Mouse (Mus musculus): Measurements from ENCODE around the gene Sapcd1. TPM values are rescaled to one million over a fixed set of nuclear protein-coding genes. Genes with fewer than 3 reads are reported as not detected.
A peak's percentile ranks its signal among the peaks of the same experiment; 100 is the strongest.
"Not testable (repeated sequence)": the region's sequence is repeated elsewhere in the genome, so short reads cannot be mapped to it uniquely, and the experiment has no call there.

The Sapcd1 gene
- total RNA-seq, 2 experiments from 2014 or later: 0.92 TPM; not detected in 1

DNA sequence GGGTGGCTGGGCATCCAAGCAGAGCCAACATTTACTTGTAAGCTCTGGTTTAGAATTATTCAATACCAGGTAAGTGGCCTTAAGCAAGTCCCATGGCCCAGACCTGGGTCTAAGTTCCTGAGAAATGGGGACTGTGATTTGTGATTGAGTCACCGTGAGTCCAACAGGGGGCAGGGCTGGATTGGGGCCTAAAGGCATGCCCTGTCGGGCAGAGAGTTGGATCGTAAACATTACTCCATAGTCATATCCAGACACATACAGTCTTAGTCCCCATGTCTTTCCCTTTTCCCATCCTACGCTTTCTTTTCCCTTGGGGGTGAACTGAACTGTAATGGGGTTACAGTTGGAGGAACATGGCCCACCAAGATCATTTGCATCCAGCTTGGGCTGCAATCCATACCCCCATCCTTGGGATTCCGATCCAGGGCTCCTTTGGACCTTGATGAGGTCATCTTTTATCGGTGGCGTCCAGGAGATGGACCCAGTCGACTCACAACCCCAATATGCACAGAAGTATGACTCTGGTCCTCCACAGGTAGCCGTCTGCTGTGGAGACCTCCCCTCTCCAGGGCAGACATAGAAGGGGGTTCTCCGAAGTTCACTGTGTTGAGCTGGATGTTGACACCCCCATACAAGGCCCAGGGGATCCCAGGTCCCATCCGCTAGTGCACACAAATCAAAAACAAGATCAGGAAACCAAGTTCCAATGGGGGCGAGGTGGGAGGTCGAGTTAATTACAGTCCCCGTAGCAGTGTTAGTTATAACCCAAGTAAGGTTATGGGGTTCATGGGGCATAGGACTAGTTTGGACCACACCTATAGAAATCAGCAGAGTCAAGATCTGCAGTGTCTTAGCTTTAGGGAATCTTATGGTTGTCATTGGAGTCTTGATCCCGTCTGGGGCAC lies 29.0 kb downstream of the Sapcd1 start:
- intact Hi-C loops (cut with DNase I): no loop called here
- no peak for DNase-seq (ENCODE audit: low spot score in 2 of 2)

DNA sequence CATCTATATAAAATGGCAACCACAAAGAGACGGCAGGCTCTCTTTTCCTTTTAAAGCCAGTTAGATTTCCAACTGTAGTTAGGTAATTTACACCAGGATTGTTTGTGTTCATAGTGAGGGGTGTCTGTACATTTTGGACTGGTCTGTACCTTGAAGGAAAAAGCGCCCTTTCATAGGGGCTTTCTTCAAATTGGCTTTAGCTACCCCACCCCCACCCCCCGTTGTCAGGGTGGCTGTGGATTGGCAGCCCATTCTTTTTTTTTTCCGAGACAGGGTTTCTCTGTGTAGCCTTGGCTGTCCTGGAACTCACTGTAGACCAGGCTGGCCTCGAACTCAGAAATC lies 30.7 kb downstream of the Sapcd1 start:
- intact Hi-C loops (cut with DNase I): no loop called here
- DNase-seq (ENCODE audit: low spot score in 2 of 2): no peak

DNA sequence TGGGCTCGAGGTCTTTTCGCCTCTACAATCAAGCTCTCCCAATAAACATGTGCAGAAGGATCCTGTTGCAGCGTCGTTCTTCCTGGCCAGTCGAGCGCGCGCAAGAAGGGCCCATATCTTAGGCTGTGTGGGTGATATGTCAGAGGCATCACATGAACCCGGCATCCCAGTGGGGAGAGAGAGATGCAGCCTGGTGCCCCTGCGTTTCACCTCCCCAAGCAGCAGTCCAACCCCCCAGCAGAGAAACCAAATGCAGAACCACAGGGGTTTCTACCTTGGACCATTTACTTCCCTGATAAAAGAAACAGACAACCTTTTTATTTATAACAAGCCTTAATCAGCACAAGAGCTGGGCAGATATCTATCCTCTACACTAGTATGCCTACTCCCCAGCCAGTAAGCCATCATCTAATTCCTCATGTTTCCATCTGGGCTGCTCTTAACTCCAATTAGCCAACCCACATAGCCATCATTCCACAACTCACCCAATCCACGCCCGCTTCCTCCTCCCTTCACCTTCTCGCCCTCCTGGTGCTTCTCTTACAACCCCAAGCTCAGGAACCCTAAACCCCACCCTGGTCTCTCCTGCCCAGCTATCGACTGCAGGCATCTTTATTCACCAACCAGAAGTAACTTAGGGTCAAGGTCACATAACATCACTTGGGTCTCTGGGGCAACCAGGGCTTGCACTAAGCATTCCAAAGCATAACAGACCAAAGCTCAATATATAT lies 31.2 kb downstream of the Sapcd1 start:
- DNase-seq (ENCODE audit: low spot score in 2 of 2): no peak
- intact Hi-C loops (cut with DNase I): no loop called here

DNA sequence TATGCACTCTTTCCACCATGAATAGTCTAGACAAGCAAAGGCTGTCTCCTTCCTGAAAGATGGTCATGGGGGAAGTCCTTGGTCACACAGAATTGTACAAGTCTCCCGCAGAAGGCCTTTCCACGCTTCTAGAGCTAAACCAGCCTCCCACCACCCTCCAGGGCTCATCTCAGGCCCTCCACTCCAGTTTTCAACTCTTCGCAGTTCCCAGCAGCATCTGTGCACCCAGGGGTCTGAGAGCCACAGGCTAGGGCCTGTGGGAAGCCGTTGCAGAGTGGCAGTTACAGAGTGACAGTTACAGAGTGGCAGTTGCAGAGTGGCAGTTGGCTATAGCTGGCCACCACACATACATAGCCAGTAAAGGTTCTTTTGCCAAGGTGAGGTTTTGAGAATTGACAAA lies 31.9 kb downstream of the Sapcd1 start:
- intact Hi-C loops (cut with DNase I); DNase-seq (ENCODE audit: low spot score in 2 of 2): not testable (repeated sequence)

DNA sequence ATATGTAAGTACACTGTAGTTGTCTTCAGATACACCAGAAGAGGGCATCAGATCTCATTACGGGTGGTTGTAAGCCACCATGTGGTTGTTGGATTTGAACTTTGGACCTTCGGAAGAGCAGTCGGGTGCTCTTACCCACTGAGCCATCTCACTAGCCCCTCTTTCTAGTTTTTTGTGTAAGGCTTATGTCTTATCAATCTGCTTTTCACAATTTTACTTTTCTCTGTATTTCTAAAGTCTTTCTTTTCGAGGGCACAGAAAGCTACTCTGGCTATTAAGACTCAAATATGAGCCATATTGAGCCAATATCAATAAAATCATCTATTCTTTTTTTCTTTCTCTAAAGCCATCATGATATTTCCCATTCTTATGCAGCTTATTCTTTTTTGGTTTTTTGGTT lies 32.6 kb downstream of the Sapcd1 start:
- DNase-seq (ENCODE audit: low spot score in 2 of 2); intact Hi-C loops (cut with DNase I): not testable (repeated sequence)

DNA sequence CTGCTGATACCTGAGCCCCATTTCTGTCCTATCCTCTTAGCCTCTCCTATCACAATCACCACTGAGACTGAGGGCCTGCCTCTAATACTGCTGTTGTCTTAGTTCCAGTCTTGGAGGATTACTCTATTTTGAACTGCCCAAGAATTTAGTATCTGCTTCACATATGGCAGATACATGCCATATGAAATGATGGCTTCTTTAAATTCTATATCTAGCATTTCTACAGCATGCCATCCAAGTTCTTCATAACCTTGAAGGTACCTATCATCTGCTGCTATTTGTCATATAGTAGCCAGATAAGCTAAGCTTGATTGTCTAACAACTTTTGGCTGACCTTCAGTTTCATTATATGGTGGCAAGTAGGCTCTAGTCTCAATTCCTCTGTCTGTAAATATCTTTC lies 33.1 kb downstream of the Sapcd1 start:
- intact Hi-C loops (cut with DNase I): no loop called here
- no peak for DNase-seq (ENCODE audit: low spot score in 2 of 2)

DNA sequence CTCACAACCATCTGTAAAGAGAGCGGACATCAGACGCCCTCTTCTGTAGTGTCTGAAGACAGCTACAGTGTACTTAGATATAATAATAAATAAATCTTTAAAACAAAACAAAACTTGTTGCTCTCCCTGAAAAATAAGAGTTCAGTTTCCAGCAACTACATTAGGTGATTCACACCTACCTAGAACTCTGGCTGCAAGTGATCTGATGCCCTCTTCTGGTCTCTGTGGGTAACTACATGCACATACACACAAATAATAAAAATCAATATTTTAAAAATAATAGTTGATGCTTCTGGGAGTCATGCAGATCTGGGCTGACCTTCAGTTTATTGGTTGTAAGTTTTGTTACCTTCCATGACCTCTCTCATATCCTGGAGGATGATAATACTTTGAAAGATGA lies 43.6 kb downstream of the Sapcd1 start:
- DNase-seq (ENCODE audit: low spot score in 2 of 2): peak in 1 of 2 experiments; percentile 23
- intact Hi-C loops (cut with DNase I): loop anchor here (5.0 kb wide), 2 partner anchors 62 to 132 kb away; partner anchors contain the start of genes Nelfe and Skiv2l

DNA sequence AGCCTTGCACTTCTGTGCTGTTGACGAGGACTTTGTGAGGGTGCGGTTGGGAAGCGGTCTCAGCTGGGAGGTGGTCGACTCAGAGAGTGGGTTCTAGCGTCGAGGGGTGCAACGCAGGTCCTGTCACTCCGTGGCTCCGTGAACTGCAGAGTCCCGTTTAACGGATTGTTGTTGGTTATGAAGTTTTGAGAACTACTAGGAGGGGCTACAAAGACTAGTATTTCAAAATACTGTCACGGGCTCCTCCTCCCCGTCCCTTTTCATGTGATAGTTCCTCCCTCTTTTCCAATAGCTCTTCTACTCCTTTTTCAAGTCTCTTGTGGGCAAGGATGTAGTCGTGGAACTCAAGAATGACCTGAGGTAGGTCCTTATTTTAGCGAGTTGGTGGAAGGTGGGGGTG lies 45.5 kb downstream of the Sapcd1 start:
- no peak for DNase-seq (ENCODE audit: low spot score in 2 of 2)
- intact Hi-C loops (cut with DNase I): loop anchor here (2.0 to 5.0 kb wide), 3 partner anchors 30 to 130 kb away; partner anchors contain the start of genes Nelfe and Skiv2l

DNA sequence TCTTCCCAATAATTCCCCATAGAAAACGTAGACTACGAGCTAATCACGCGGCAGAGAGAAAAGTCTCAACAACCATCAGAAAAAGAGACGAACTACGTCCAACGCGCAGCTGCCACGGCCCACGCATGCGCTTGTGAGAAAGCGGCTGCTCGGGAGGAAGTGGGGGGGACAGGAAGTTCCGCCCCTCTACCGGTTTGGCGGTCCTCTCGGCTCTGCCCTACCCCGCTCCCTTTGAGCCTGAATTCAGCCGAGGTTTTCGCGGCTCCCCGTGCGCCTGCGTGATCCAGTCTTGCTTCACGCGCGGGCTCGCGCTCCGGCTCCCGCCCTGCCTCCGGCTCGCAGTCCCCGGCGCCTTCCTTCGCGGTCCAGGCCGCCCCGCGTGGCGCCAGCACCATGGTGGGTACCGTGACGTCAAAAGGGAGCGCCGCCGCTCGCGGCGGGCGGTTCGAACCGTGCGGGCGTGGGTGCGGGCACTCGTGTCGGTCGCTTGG lies 46.1 kb downstream of the Sapcd1 start, which contains the start of gene Lsm2:
TSS of gene Lsm2 (plus strand) at position 173 of the 491 bp plus-strand sequence.
- intact Hi-C loops (cut with DNase I): loop anchor here (2.0 to 5.0 kb wide), 3 partner anchors 29 to 129 kb away; partner anchors contain the start of genes Nelfe and Skiv2l
- peak; percentile 89 to 91 for DNase-seq (ENCODE audit: low spot score in 2 of 2)

DNA sequence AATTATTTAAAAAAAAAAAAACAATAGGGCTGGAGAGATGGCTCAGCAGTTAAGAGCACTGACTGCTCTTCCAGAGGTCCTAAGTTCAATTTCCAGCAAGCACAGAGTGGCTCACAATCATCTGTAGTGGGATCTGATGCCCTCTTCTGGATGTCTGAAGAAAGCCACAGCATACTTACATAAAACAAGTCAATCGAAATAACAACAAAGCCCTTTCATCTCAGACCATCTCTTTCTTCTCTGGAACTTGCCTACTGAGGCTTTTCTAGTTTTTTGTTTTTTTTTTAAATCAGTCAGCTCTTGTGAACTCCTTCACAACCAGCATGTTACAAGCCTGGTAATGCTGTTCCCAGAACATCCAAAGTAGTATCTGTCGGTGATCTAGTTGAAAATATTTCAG lies 47.2 kb downstream of the Sapcd1 start:
- intact Hi-C loops (cut with DNase I): loop anchor here (5.0 kb wide), 2 partner anchors 58 to 128 kb away; partner anchors contain the start of genes Nelfe and Skiv2l
- peak in 1 of 2 experiments; percentile 57 for DNase-seq (ENCODE audit: low spot score in 2 of 2)

DNA sequence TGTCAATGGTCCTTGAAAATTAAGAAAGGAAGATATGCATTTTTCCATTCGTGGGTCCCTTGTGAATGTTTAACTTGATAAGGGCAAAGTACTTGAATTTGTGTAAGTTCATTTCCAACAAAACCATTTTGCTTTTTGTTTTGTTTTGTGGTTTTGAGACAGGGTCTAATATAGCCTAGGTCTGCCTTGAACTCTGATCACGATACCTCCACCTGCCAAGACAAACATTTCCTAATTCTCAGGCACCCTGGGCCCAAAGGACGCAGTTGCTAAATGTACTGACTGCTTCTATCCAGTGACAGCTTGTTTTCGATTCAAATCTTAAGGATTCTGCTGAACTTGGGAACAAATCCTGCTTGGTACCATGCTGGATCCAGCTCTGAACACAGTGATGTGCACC lies 48.2 kb downstream of the Sapcd1 start:
- intact Hi-C loops (cut with DNase I): loop anchor here (5.0 kb wide), 2 partner anchors 57 to 127 kb away; partner anchors contain the start of genes Nelfe and Skiv2l
- no peak for DNase-seq (ENCODE audit: low spot score in 2 of 2)

DNA sequence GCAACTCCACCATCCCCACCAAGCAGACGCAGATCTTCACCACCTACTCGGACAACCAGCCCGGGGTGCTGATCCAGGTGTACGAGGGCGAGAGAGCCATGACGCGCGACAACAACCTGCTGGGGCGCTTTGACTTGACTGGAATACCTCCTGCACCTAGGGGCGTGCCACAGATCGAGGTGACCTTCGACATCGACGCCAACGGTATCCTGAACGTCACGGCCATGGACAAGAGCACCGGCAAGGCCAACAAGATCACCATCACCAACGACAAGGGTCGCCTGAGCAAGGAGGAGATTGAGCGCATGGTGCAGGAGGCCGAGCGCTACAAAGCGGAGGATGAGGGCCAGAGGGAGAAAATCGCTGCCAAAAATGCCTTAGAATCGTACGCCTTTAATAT lies 49.6 kb downstream of the Sapcd1 start:
- DNase-seq (ENCODE audit: low spot score in 2 of 2): no peak
- intact Hi-C loops (cut with DNase I): no loop called here

DNA sequence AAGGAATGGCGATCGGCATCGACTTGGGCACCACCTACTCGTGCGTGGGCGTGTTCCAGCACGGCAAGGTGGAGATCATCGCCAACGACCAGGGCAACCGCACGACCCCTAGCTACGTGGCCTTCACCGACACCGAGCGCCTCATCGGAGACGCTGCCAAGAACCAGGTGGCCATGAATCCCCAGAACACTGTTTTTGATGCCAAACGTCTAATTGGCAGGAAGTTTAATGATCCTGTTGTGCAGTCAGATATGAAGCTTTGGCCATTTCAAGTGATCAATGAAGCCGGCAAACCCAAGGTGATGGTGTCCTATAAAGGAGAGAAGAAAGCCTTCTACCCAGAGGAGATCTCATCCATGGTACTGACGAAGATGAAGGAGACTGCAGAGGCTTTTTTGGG lies 50.8 kb downstream of the Sapcd1 start:
- DNase-seq (ENCODE audit: low spot score in 2 of 2): no peak
- intact Hi-C loops (cut with DNase I): no loop called here

Other genes with a start within 250 kb of the Sapcd1 start
- not detected for gene Cyp21a1, start 223.5 kb downstream of the Sapcd1 start, total RNA-seq (2021)
- gene Stk19, start 191.1 kb downstream of the Sapcd1 start, total RNA-seq (2021): 10 to 100 TPM; 58.2 to 59.3 TPM
- 10 to 100 TPM; 33.5 to 35.8 TPM for gene Dxo, start 191.0 kb downstream of the Sapcd1 start, total RNA-seq (2021)
- 10 to 100 TPM; 68.5 to 73.1 TPM for gene Skiv2l, start 177.8 kb downstream of the Sapcd1 start, total RNA-seq (2021)
- 10 to 100 TPM; 29.1 to 30.5 TPM for gene Nelfe, start 177.6 kb downstream of the Sapcd1 start, total RNA-seq (2021)
- under 1 TPM in 1 of 2 experiments, not detected in 1; 0.20 TPM for gene Cfb, start 165.5 kb downstream of the Sapcd1 start, total RNA-seq (2021)
- 1 to 10 TPM; 5.0 to 5.1 TPM for gene Zbtb12, start 148.5 kb downstream of the Sapcd1 start, total RNA-seq (2021)
- under 1 TPM in 1 of 2 experiments, not detected in 1; 0.26 TPM for gene Gm20547, start 146.0 kb downstream of the Sapcd1 start, total RNA-seq (2021)
- gene C2, start 129.8 kb downstream of the Sapcd1 start, total RNA-seq (2021): 1 to 10 TPM; 2.5 to 2.9 TPM
- gene Ehmt2, start 129.5 kb downstream of the Sapcd1 start, total RNA-seq (2021): 100 to 1,000 TPM; 166 to 171 TPM
- under 1 TPM; 0.38 to 0.40 TPM for gene Slc44a4, start 113.5 kb downstream of the Sapcd1 start, total RNA-seq (2021)
- gene Neu1, start 96.8 kb downstream of the Sapcd1 start, total RNA-seq (2021): 10 to 100 TPM; 32.1 to 32.8 TPM
- gene Hspa1b, start 68.8 kb downstream of the Sapcd1 start, total RNA-seq (2021): 1 to 10 TPM; 3.3 to 3.5 TPM
- not detected for gene Gm20481, start 58.1 kb downstream of the Sapcd1 start, total RNA-seq (2021)
- gene Hspa1a, start 55.9 kb downstream of the Sapcd1 start, total RNA-seq (2021): 1 to 10 TPM; 5.5 to 6.7 TPM
- under 1 TPM; 0.15 TPM for gene Hspa1l, start 55.3 kb downstream of the Sapcd1 start, total RNA-seq (2021)
- gene Lsm2, start 46.2 kb downstream of the Sapcd1 start, total RNA-seq (2021): 10 to 100 TPM; 19.9 to 25.7 TPM
- gene Vars, start 27.0 kb downstream of the Sapcd1 start, total RNA-seq (2021): 10 to 100 TPM; 43.1 to 48.6 TPM
- under 1 TPM; 0.17 to 0.24 TPM for gene Vwa7, start 11.4 kb downstream of the Sapcd1 start, total RNA-seq (2021)
- under 1 TPM; 0.59 to 0.75 TPM for gene Msh5, start 18.7 kb upstream of the Sapcd1 start, total RNA-seq (2021)
- 10 to 100 TPM; 10.1 to 13.8 TPM for gene Clic1, start 21.9 kb upstream of the Sapcd1 start, total RNA-seq (2021)
- 10 to 100 TPM; 16.9 to 19.4 TPM for gene Ddah2, start 31.0 kb upstream of the Sapcd1 start, total RNA-seq (2021)
- not detected for gene Ly6g6c, start 37.4 kb upstream of the Sapcd1 start, total RNA-seq (2021)
- not detected for gene Mpig6b, start 38.2 kb upstream of the Sapcd1 start, total RNA-seq (2021)
- 1 to 10 TPM; 2.4 to 2.9 TPM for gene Ly6g6e, start 48.9 kb upstream of the Sapcd1 start, total RNA-seq (2021)
- gene Ly6g6d, start 50.0 kb upstream of the Sapcd1 start, total RNA-seq (2021): 1 to 10 TPM in 1 of 2 experiments, not detected in 1; 1.2 TPM
- not detected for gene Ly6g6f, start 57.6 kb upstream of the Sapcd1 start, total RNA-seq (2021)
- gene Abhd16a, start 61.2 kb upstream of the Sapcd1 start, total RNA-seq (2021): 100 to 1,000 TPM; 101 to 113 TPM
- gene Ly6g5c, start 80.3 kb upstream of the Sapcd1 start, total RNA-seq (2021): not detected
- gene Ly6g5b, start 87.4 kb upstream of the Sapcd1 start, total RNA-seq (2021): under 1 TPM in 1 of 2 experiments, not detected in 1; 0.59 TPM
- 10 to 100 TPM; 13.2 to 13.8 TPM for gene Gpank1, start 93.4 kb upstream of the Sapcd1 start, total RNA-seq (2021)
- 100 to 1,000 TPM; 195 to 225 TPM for gene Csnk2b, start 94.0 kb upstream of the Sapcd1 start, total RNA-seq (2021)
- 10 to 100 TPM; 24.6 TPM for gene D17H6S53E, start 98.4 kb upstream of the Sapcd1 start, total RNA-seq (2021)
- not detected for gene Apom, start 104.0 kb upstream of the Sapcd1 start, total RNA-seq (2021)
- 100 to 1,000 TPM; 285 to 306 TPM for gene Bag6, start 107.2 kb upstream of the Sapcd1 start, total RNA-seq (2021)
- 100 to 1,000 TPM; 272 to 274 TPM for gene Prrc2a, start 136.9 kb upstream of the Sapcd1 start, total RNA-seq (2021)
- gene Aif1, start 148.1 kb upstream of the Sapcd1 start, total RNA-seq (2021): 10 to 100 TPM; 10.6 to 12.3 TPM
- 1 to 10 TPM; 5.8 to 7.8 TPM for gene Lst1, start 160.4 kb upstream of the Sapcd1 start, total RNA-seq (2021)
- gene Ltb, start 166.4 kb upstream of the Sapcd1 start, total RNA-seq (2021): 1 to 10 TPM in 1 of 2 experiments, under 1 TPM in 1; 0.55 to 1.0 TPM
- gene Tnf, start 174.0 kb upstream of the Sapcd1 start, total RNA-seq (2021): not detected
- under 1 TPM; 0.42 to 0.72 TPM for gene Lta, start 177.3 kb upstream of the Sapcd1 start, total RNA-seq (2021)
- not detected for gene Gm16181, start 192.8 kb upstream of the Sapcd1 start, total RNA-seq (2021)
- gene Atp6v1g2, start 205.6 kb upstream of the Sapcd1 start, total RNA-seq (2021): 100 to 1,000 TPM; 454 to 455 TPM
- gene Nfkbil1, start 207.8 kb upstream of the Sapcd1 start, total RNA-seq (2021): 10 to 100 TPM; 12.2 to 14.3 TPM
- gene Ddx39b, start 213.7 kb upstream of the Sapcd1 start, total RNA-seq (2021): 100 to 1,000 TPM; 221 to 230 TPM
- 10 to 100 TPM; 18.1 to 18.5 TPM for gene H2-D1, start 234.7 kb upstream of the Sapcd1 start, total RNA-seq (2021)